Mouse (Mus musculus) bone marrow macrophage, adult 2 months (primary cell): ENCODE data around the gene Gm45062. TPM values are rescaled to one million over a fixed set of nuclear protein-coding genes. Genes with fewer than 3 reads are reported as not detected.

Experiments
- H3K27ac ChIP-seq: 2 replicates; pipeline ENCODE4 v1.5.1; 2012; ENCODE audit warnings: low read depth, low read length; ENCODE audit not compliant: insufficient read depth
- H3K4me1 ChIP-seq: 2 replicates; pipeline ENCODE4 v1.6.1; 2012; ENCODE audit warnings: low read length; ENCODE audit not compliant: control insufficient read depth, insufficient read depth
- H3K4me3 ChIP-seq: 2 replicates; pipeline ENCODE4 v1.5.1; 2012; ENCODE audit warnings: mild to moderate bottlenecking, low read length, moderate library complexity; ENCODE audit not compliant: insufficient read depth
- CTCF ChIP-seq: IDR thresholded peaks from 2 replicates; pipeline ENCODE4 v1.5.1; 2012; ENCODE audit warnings: low read depth, mild to moderate bottlenecking, low read length, moderate library complexity
- POLR2A ChIP-seq: IDR thresholded peaks from 2 replicates; pipeline ENCODE4 v1.6.1; 2012; ENCODE audit warnings: mild to moderate bottlenecking, low read depth, low read length, borderline replicate concordance
- polyA plus RNA-seq: library from polyadenylated mRNA; stranded (reverse); fragments of >200 nt; gene quantifications from 2 replicates; pipeline ENCODE4 v1.2.4, GENCODE M21; 2012; ENCODE audit not compliant: missing spikeins, insufficient read depth, insufficient read length

Gene Gm45062
- polyA plus RNA-seq, 1 experiment: 2.5 TPM

GRCm38 (mm10) chr6:8437937-8438336, 178.7 kb downstream of the Gm45062 start:
- no peaks in the 10 kb centered on the region for H3K4me1 ChIP-seq
- no peak overlapping the region for H3K4me3 ChIP-seq
- H3K27ac ChIP-seq: no peak overlapping the region
- TF ChIP-seq CTCF: no peak
- TF ChIP-seq POLR2A: no peak

DNA sequence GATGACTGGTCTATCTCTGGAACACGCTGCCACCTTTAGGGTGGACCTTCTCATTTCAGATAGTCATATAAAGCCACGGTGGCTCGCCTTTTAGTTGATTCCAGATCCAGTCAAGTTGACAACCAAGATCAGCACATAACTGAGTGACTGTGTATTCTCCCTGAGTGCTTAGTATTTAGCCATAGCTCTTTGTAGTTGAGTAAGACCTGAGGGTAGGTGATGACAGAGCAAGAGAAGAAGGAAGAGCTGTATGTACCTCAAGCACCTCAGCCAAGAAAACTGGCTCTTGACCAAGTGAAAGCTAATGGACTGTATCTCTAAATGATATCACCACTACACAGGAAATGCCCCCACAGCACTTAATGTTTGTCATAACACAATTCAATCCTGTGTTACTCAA, 182.6 kb downstream of the Gm45062 start:
- TF ChIP-seq CTCF (no peak), POLR2A (no peak)
- Histone ChIP-seq H3K4me1 (no peaks in the 10 kb centered on the region), H3K27ac (no peak overlapping the region), H3K4me3 (no peak overlapping the region)

DNA sequence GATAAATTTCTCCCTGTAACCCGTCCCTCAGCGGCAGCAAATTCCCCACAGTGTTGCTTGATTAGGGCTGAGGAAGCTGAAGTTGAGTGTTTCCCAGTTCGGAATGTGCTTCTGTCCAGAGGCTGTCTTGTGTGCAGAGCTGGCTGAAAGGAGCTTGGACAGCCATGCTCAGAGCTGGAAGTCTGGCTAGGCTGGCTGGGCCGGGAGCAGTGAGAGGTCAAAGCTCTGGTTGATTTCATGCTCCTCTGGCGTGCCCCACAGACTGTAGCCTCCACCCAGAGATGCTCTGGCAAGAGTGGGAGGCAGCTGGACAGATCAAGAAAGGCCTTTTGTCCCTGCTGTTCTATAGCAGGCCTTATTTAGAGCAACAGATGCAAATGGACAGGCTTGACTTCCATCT, 187.5 kb downstream of the Gm45062 start:
- no peaks in the 10 kb centered on the region for H3K4me1 ChIP-seq
- no peak overlapping the region for H3K27ac ChIP-seq
- no peak overlapping the region for H3K4me3 ChIP-seq
- no peak for TF ChIP-seq CTCF
- no peak for TF ChIP-seq POLR2A

- TF ChIP-seq POLR2A (no peak), CTCF (no peak)
- no peak overlapping the region for H3K4me3 ChIP-seq
- H3K27ac ChIP-seq: no peak overlapping the region
- H3K4me1 ChIP-seq: no peaks in the 10 kb centered on the region
These were observed 196.3 kb downstream of the Gm45062 start for GRCm38 (mm10) chr6:8455599-8455998.

GRCm38 (mm10) chr6:8458596-8458995, 199.3 kb downstream of the Gm45062 start:
- Histone ChIP-seq H3K27ac (no peak overlapping the region), H3K4me1 (no peaks in the 10 kb centered on the region), H3K4me3 (no peak overlapping the region)
- TF ChIP-seq CTCF (no peak), POLR2A (no peak)

DNA sequence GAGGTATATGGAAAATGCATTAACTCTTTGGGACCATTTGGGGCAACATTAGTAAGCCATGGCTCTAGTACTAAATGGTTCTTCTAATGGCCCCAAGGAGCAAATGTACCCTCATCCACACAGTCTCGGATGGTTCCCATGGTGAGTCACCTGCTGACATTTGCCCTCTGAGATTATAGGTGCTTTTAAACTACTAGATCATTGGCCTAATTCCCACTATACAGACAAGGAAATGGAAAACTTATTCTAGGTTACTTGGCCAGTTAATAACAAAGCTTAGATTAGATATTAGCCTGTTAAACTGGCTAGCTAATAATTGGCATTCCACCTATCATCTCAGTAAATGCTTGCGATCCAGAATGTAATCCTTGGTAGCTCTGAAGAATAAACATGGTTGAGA, 203.2 kb downstream of the Gm45062 start:
- no peak overlapping the region for H3K27ac ChIP-seq
- no peaks in the 10 kb centered on the region for H3K4me1 ChIP-seq
- no peak overlapping the region for H3K4me3 ChIP-seq
- TF ChIP-seq POLR2A: no peak
- no peak for TF ChIP-seq CTCF

DNA sequence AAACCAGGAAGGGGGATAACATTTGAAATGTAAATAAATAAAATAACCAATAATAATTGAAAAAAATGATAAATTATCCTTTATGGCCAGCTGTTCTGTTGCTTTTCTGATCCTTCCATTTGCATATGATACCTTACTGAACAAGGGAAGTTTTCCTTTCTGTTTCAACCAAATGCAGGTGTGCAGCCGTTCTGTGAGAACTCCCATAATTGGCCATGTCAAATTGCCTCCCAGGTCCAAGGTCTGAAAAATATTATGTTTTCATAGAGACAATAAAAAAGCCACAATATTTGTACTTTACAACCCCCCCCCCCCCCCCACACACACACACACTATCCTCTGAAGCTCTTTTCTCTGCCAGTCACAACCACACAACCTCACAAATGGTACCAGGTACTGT, 206.1 kb downstream of the Gm45062 start:
- no peak for TF ChIP-seq CTCF
- TF ChIP-seq POLR2A: no peak
- no peaks in the 10 kb centered on the region for H3K4me1 ChIP-seq
- no peak overlapping the region for H3K27ac ChIP-seq
- no peak overlapping the region for H3K4me3 ChIP-seq

DNA sequence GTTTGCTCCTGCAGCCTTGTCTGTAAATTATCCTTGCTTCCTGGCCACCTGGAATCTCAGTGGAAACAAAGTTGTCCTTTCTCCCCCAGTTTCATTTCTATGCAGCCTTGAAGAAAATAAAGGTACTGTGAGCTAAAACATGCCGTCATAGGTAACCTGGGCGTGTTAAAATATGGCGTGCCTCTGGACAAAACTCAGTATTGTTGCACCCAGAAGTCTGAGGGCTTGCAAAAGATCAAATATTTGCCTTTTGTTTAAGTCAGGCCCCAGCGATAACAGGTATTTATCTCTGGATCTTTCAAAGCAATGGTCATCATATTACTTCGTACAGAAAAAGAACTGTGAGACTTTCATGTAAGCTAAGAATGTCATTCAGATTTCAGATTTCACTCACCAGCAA, 206.7 kb downstream of the Gm45062 start:
- no peaks in the 10 kb centered on the region for H3K4me1 ChIP-seq
- no peak overlapping the region for H3K4me3 ChIP-seq
- TF ChIP-seq CTCF (no peak), POLR2A (no peak)
- H3K27ac ChIP-seq: no peak overlapping the region

DNA sequence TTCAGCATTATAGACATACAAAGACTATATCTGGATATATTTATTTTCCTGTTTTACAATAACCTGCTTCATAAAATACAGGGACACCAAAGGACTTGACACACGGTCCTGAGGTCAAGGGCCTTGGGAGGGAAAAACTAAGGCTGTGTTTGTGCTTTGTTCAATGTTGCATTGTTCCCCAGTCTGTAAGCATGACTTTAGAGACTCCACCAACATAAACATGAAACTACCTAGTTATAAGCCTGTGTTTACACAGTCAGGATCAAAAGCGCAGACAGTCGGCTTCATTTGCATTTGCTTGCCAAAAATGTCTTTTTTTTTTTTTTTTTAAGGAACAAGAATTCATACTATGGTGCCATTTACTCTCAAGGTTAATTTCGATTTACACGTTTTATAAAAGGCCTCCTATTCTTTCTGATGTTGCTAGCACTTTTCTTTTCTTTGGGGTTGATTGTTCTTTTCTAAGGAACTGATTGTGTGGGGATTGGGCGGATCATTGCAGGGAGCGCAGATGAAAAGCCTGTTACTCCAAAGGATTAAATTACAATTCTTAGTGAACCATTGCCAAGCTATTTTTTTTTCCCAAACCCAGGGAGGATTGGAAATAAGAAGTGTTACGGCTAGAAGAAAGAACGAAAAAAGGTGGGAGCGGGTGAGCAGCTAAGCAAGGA, 208.6 kb downstream of the Gm45062 start:
- H3K4me3 ChIP-seq: no peak overlapping the region
- no peak overlapping the region for H3K27ac ChIP-seq
- H3K4me1 ChIP-seq: no peaks in the 10 kb centered on the region
- TF ChIP-seq POLR2A: no peak
- no peak for TF ChIP-seq CTCF

- no peaks in the 10 kb centered on the region for H3K4me1 ChIP-seq
- H3K4me3 ChIP-seq: no peak overlapping the region
- no peak overlapping the region for H3K27ac ChIP-seq
- TF ChIP-seq CTCF (no peak), POLR2A (no peak)
These were observed 210.7 kb downstream of the Gm45062 start for GRCm38 (mm10) chr6:8469918-8470317.

GRCm38 (mm10) chr6:8472125-8472524, 212.9 kb downstream of the Gm45062 start:
- TF ChIP-seq CTCF (no peak), POLR2A (no peak)
- H3K4me3 ChIP-seq: no peak overlapping the region
- no peak overlapping the region for H3K27ac ChIP-seq
- no peaks in the 10 kb centered on the region for H3K4me1 ChIP-seq

DNA sequence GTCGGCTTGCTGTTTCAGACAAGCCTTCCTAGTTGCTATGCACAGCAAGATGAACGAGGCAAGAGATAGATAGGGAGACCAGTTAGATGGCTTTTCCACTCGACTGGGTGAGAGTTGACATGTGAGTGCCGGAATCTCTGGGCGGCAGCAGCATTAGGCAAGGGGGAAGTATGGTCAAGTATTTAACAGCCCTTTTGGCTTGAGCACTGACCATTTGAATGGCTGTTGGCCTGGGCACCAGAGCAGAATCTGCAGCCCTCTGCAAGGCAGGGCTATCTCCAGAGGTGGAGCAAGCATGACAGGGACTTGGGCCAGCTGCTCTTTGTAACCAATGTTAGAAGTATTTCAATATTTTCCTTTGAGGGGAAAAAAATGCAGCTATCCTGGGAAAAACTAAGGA, 213.7 kb downstream of the Gm45062 start:
- Histone ChIP-seq H3K4me1 (no peaks in the 10 kb centered on the region), H3K4me3 (no peak overlapping the region), H3K27ac (no peak overlapping the region)
- TF ChIP-seq POLR2A (no peak), CTCF (no peak)
